Mouse (Mus musculus): ENCODE measurements around the gene Ahdc1.

GRCm38 (mm10) chr4:133007513-133008380 is 3.3 kb upstream of the Ahdc1 start:
- TF ChIP-seq UBTF (IDR thresholded peaks at IDR 0.05; ENCODE audit: low read depth, low read length) (no peak), CTCF (conservative IDR thresholded peaks at IDR 0.05 in 1 of 2, IDR thresholded peaks at IDR 0.05 in 1 of 2; ENCODE audit: low read depth in 2 of 2, low read length in 2 of 2) (no peak), HCFC1 (IDR thresholded peaks at IDR 0.05; ENCODE audit: low read depth, low read length) (no peak), ZC3H11A (IDR thresholded peaks at IDR 0.05; ENCODE audit: low read depth, low read length) (no peak), POLR2A (IDR thresholded peaks at IDR 0.05; ENCODE audit: low read depth, low read length) (no peak), MAX (IDR thresholded peaks at IDR 0.05; ENCODE audit: low read length) (no peak), NELFE (IDR thresholded peaks at IDR 0.05; ENCODE audit: low read depth, low read length) (no peak), ZNF384 (IDR thresholded peaks at IDR 0.05; ENCODE audit: low read depth, low read length) (no peak), SIN3A (IDR thresholded peaks at IDR 0.05; ENCODE audit: low read length) (no peak)
